Mouse (Mus musculus) v-Abl transformed pro-B cells (cell line): ENCODE results near the gene Irf2bp2.

Experiments used
- in situ Hi-C, 2 experiments: fragments of 400-800 bp; cut with MboI; formaldehyde crosslinking; loops; one replicate each; pipeline ENCODE4 v1.15.1; 2025; ENCODE audit not compliant: unreplicated experiment in 2 of 2

The Irf2bp2 gene

GRCm38 (mm10) chr8:126542757-126543156 is 51.0 kb downstream of the Irf2bp2 start:
- in situ Hi-C loops = no loop called here

- in situ Hi-C loops = no loop called here
These were observed 51.6 kb downstream of the Irf2bp2 start for GRCm38 (mm10) chr8:126542090-126542689.

DNA sequence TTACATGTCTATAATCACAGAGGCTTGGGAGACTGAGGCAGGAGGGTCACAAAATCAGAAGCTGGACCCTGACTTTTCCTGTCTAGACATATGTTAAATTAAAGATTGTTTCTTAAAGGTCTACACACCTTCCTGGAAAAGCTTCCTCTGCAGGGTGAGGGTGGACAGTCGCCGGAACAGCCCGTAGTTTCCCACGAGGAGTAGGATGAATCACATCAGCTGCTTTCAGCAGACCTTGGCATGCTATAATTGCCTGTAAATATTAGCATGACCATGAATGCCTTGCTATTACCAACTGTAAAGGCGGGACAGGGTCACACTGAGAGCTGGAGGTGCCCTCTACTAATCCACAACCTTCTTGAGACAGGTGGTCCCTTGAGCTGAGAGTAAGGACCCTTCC is 53.5 kb downstream of the Irf2bp2 start:
- in situ Hi-C loops = no loop called here

GRCm38 (mm10) chr8:126539355-126540093 is 54.3 kb downstream of the Irf2bp2 start:
- in situ Hi-C loops = no loop called here

GRCm38 (mm10) chr8:126538648-126539354 is 55.0 kb downstream of the Irf2bp2 start:
- in situ Hi-C loops = no loop called here
